Mouse (Mus musculus) kidney, postnatal 0 days (tissue): ENCODE measurements at regions not wholly inside any gene's neighbourhood (a gene's known extent, or its start where the extent isn't known, plus 50 kb on each side); places are given as distances from the start of the nearest gene placed in this dataset.
"Not testable (repeated sequence)": the region's sequence is repeated elsewhere in the genome, so short reads cannot be mapped to it uniquely, and the experiment has no call there.

Experiments
- ATAC-seq: fragments of 200-750 bp; cut with Nextera tagmentation; replicated peaks from 2 replicates; pipeline ENCODE4 v1.8.0; 2017; ENCODE audit warnings: low read depth, moderate number of reproducible peaks, moderate TSS enrichment, moderate library complexity; ENCODE audit not compliant: low FRiP score
- DNase-seq: peaks from one replicate; pipeline ENCODE4 v3.0.0-alpha.2; 2016; ENCODE audit warnings: low spot score
- H3K27ac ChIP-seq: fragments of 300-500 bp; sonication (generic); 2 replicates; pipeline ENCODE4 v1.5.1; 2014; ENCODE audit warnings: mild to moderate bottlenecking
- H3K27me3 ChIP-seq: fragments of 300-500 bp; sonication (generic); 2 replicates; pipeline ENCODE4 v1.6.1; 2014; ENCODE audit warnings: low read length, mixed read lengths; ENCODE audit not compliant: insufficient read depth
- H3K36me3 ChIP-seq: fragments of 300-500 bp; sonication (generic); 2 replicates; pipeline ENCODE4 v1.6.1; 2014; ENCODE audit warnings: low read length, mixed read lengths; ENCODE audit not compliant: insufficient read depth
- H3K4me1 ChIP-seq: fragments of 300-500 bp; sonication (generic); replicated peaks from 2 replicates; pipeline ENCODE4 v1.6.1; 2014; ENCODE audit warnings: antibody characterized with exemption, low read length, mixed read lengths; ENCODE audit not compliant: insufficient read depth
- H3K4me2 ChIP-seq: fragments of 300-500 bp; sonication (generic); 2 replicates; pipeline ENCODE4 v1.6.1; 2014; ENCODE audit warnings: mild to moderate bottlenecking, low read length, moderate library complexity, mixed read lengths
- H3K4me3 ChIP-seq: fragments of 300-500 bp; sonication (generic); replicated peaks from 2 replicates; pipeline ENCODE4 v1.5.1; 2014; ENCODE audit warnings: low read depth, low read length
- H3K9ac ChIP-seq: fragments of 300-500 bp; sonication (generic); 2 replicates; pipeline ENCODE4 v1.6.1; 2014; ENCODE audit warnings: low read depth, low read length
- H3K9me3 ChIP-seq: fragments of 300-500 bp; sonication (generic); replicated peaks from 2 replicates; pipeline ENCODE4 v1.6.1; 2016; ENCODE audit warnings: low read length, inconsistent platforms, mixed read lengths
- CTCF ChIP-seq: IDR thresholded peaks from 2 replicates; pipeline ENCODE4 v1.5.1; 2016; ENCODE audit warnings: antibody characterized with exemption, low read depth, mild to moderate bottlenecking, moderate library complexity
- WGBS: fragments of 180-500 bp; shearing (Covaris S2); extraction: QIAGEN DNeasy Blood & Tissue Kit; methylation state at CpG from one replicate; pipeline ENCODE4 v1.1.7; 2014; 5-methylcytosine and 5-hydroxymethylcytosine counted together

DNA sequence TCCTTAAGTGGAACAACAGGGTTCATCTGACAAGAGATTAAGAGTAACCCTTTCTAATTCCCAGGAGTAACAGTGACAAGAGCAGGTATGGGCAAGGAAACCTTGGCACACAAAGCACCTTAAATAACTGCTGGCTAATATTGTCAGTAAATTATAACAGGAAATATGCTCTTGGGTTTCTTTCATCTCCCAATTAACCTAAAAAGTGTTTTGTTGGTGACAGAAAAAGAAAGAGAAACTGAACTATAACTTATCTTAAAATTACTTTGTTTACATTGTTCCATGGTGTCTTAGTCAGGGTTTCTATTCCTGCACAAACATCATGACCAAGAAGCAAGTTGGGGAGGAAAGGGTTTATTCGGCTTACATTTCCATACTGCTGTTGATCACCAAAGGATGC lies 170.0 kb upstream of the Ngly1 start:
- H3K4me1 ChIP-seq = no peaks in the 10 kb centered on the region
- no peak overlapping the region for H3K9ac ChIP-seq
- H3K27me3 ChIP-seq = no peaks in the 10 kb centered on the region
- no peak overlapping the region for H3K4me2 ChIP-seq
- H3K27ac ChIP-seq = no peak overlapping the region
- TF ChIP-seq CTCF = no peak
- 86% methylated on average over 1 of the region's 1 CpGs for WGBS
- DNase-seq (no peak), ATAC-seq (no peak)
- no peak overlapping the region for H3K4me3 ChIP-seq
- no peaks in the 10 kb centered on the region for H3K9me3 ChIP-seq
- H3K36me3 ChIP-seq = no peaks in the 10 kb centered on the region

DNA sequence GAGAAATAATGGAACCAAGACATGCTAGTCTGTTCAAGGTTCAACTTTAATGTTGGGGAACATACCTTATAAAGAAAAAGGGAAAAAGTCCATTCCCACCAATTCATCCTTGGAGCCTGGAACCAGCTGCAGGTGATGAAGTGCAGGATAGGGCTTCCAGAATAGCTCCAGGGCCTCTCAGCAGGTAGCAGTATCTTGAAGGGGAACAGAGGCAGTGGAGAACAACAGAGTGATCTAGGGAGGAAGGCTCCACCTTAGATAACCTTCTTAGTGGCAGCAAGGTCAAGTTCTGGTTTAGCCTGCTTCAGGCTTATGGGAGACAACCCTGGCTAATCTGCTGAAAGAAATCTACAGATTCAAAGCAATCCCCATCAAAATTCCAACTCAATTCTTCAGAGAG lies 161.8 kb upstream of the Ngly1 start:
- not testable (repeated sequence) for DNase-seq, H3K9ac ChIP-seq, H3K27ac ChIP-seq, H3K4me3 ChIP-seq, H3K9me3 ChIP-seq, H3K4me1 ChIP-seq, H3K36me3 ChIP-seq, H3K4me2 ChIP-seq, ATAC-seq, H3K27me3 ChIP-seq

DNA sequence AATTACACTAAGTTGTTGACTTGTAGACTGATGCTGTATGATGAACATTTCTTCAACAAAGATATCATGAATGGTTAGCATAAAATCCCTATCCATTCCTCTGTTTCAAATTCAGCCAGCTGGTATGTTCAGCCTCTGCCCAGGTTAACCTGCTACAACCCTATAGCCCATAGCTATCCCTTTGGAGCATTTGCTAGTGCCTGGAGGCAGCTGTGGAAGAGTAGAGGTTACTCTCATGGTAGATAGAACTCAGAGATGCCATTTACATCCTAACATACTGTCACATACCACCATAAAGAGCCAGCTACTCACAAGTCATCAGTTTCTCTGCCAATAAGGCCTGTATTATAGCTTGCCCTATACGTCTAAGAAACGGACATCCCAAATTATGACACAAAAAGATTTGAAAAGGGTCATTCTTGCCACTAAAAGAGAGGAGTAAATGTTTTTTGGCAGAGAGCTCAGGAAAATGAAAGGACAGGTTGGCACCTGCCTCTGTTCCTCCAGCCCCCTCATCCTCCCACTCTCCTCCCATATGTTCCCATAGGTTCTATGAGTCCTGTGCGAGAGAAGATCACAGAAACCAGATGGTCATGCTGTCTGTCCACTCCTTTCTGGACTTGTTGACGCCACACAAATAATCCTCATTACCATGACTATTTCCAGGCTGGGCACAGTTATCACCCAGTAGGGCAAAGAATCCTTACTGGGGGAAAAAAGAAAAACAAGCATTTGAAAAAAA lies 156.5 kb upstream of the Ngly1 start:
- DNase-seq = no peak
- Histone ChIP-seq H3K9ac (no peak overlapping the region), H3K4me3 (no peak overlapping the region), H3K4me1 (no peaks in the 10 kb centered on the region), H3K9me3 (no peaks in the 10 kb centered on the region), H3K27ac (no peak overlapping the region), H3K36me3 (no peaks in the 10 kb centered on the region), H3K4me2 (no peak overlapping the region), H3K27me3 (no peaks in the 10 kb centered on the region)
- no peak for TF ChIP-seq CTCF
- no peak for ATAC-seq
- WGBS = 85% methylated on average over 4 of the region's 4 CpGs

DNA sequence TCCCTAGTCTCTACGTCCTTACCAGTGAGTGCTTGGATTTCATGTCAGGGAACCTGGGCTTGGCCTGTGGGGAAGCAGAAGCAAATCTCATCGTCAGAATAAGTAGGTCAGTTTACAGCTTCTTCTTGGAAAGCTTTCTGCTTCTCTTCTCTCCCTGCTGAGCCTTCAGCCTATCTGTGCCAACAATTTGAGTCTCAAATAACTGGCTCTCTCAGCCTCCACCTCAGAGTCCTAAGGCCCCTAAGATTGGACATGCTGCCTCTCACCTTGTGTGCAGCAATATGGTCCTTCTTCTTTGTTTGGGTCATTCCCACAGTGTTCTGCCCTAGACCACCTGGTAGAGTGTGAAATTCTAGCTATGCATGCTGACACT lies 156.0 kb upstream of the Ngly1 start:
- ATAC-seq (no peak), DNase-seq (no peak)
- Histone ChIP-seq H3K4me3 (no peak overlapping the region), H3K27me3 (no peaks in the 10 kb centered on the region), H3K9ac (no peak overlapping the region), H3K4me2 (no peak overlapping the region), H3K36me3 (no peaks in the 10 kb centered on the region), H3K4me1 (no peaks in the 10 kb centered on the region), H3K27ac (no peak overlapping the region), H3K9me3 (no peaks in the 10 kb centered on the region)
- 56% methylated on average over 2 of the region's 2 CpGs for WGBS
- no peak for TF ChIP-seq CTCF

DNA sequence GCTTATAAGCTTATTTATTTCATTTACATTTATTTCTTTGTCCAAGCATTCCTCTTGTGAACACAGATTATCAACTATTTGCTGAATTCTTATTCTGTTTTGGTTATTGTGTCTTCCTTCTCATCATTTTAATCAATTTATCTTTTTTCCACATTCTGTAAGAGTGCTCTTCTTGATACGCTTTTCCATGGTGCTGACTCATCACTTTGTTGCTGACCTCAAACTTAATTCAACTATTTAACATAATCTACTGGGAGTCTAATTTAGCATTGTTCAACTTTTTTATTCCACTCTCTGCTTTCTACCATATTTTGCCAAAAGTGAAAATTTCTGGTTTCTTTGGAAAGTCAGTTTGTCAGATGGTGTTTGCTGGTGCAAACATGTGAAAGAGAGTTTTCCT lies 139.7 kb upstream of the Ngly1 start:
- Histone ChIP-seq H3K36me3 (no peaks in the 10 kb centered on the region), H3K4me1 (no peaks in the 10 kb centered on the region), H3K4me2 (no peak overlapping the region), H3K27me3 (no peaks in the 10 kb centered on the region), H3K4me3 (no peak overlapping the region), H3K27ac (no peak overlapping the region), H3K9ac (no peak overlapping the region), H3K9me3 (no peaks in the 10 kb centered on the region)
- TF ChIP-seq CTCF = no peak
- ATAC-seq (no peak), DNase-seq (no peak)
- whole genome bisulfite sequencing = 86% methylated on average over 1 of the region's 1 CpGs

DNA sequence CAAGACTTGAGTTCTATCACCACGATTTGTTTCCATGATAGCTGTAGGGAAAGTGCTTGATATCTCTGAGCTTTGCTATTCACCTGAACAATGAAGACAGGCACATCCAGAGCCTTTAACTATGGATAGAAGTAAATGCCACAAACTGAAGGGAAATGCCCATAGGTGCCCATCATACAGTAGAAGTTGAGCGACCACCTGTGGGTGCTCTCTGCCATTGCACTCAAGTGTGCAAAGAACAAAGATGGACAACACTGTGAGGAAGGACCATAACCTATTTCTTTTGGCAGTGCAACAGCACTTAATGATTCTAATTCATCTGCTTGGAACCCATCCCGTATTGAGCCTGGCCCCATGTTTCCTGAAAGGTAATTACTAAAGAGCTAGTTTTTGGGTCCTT lies 116.4 kb upstream of the Ngly1 start:
- 86% methylated on average over 3 of the region's 3 CpGs for WGBS
- TF ChIP-seq CTCF = no peak
- Histone ChIP-seq H3K27me3 (no peaks in the 10 kb centered on the region), H3K4me1 (no peaks in the 10 kb centered on the region), H3K4me2 (no peak overlapping the region), H3K27ac (no peak overlapping the region), H3K9me3 (no peaks in the 10 kb centered on the region), H3K4me3 (no peak overlapping the region), H3K36me3 (no peaks in the 10 kb centered on the region), H3K9ac (no peak overlapping the region)
- ATAC-seq = no peak
- DNase-seq = no peak

DNA sequence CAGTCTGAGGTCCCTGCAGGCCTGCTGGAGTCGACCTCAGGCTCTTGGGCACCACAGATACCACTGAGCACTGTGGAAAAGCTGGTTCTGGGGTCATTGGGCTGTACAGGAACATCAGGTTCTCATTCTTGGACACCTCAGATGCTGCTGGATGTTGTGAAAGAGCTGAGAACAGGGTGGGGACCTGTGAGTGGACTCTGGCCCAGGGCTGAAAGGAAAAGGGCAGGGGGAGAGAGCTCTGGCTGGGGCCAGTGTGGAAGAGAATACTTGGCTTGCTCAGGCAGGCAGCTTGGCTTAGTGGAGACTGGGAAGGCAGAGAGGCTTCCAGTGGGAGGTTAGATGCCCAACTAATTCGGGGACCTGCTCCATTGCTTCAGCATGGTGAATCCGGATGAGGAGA lies 115.7 kb upstream of the Ngly1 start:
- Histone ChIP-seq H3K9ac (no peak overlapping the region), H3K4me2 (no peak overlapping the region), H3K36me3 (no peaks in the 10 kb centered on the region), H3K4me1 (no peaks in the 10 kb centered on the region), H3K27me3 (no peaks in the 10 kb centered on the region), H3K27ac (no peak overlapping the region), H3K9me3 (no peaks in the 10 kb centered on the region), H3K4me3 (no peak overlapping the region)
- no peak for DNase-seq
- no peak for ATAC-seq
- WGBS = 76% methylated on average over 3 of the region's 3 CpGs
- TF ChIP-seq CTCF = no peak
